Mouse (Mus musculus) kidney, adult 2 months (tissue): Measurements from ENCODE around the gene Arhgap44.

Experiments
- CTCF ChIP-seq: fragments of 200-500 bp; conservative IDR thresholded peaks from 2 replicates; pipeline ENCODE4 v1.5.1; 2011; ENCODE audit warnings: low read depth, mild to moderate bottlenecking, control low read depth, low read length, moderate library complexity, mixed read lengths; ENCODE audit not compliant: insufficient read depth, insufficient read length
- POLR2A ChIP-seq: fragments of 200-500 bp; IDR thresholded peaks from one replicate; pipeline ENCODE4 v1.6.1; 2011; ENCODE audit warnings: low read depth, low read length, control low read depth

DNA sequence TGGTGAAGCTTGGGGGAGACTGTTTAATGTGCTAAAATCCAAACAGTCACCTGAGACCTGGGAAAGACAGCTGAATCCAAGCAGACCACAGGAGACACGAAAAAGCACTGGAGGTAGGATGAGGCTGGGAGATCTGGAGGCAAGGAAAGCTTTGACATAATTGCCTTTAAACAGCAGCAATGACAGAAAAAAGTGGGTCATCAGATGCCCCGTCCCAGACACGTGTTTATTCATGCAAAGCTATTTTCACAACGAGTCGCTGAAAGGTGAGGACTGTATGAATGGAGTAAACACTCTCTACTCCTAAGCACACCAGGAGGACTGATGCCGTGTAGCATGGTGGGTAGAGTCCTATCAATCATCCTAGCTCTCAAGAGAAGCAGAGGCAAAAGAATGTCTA, 47.0 kb downstream of the Arhgap44 start:
- TF ChIP-seq POLR2A: no peak
- no peak for TF ChIP-seq CTCF
